Mouse (Mus musculus): ENCODE data around the gene Inpp5a. TPM values are rescaled to one million over a fixed set of nuclear protein-coding genes. Genes with fewer than 3 reads are reported as not detected.

Gene Inpp5a
- polyA plus RNA-seq, 1 experiment from 2014 or later, result 46.2 TPM

GRCm38 (mm10) chr7:139466484-139467176, 77.7 kb downstream of the Inpp5a start:
- Histone ChIP-seq H3K4me1 (ENCODE audit: control insufficient read depth, insufficient read depth, low read length) (peaks cover 28% of the 10 kb centered on the region), H3K27me3 (ENCODE audit: control insufficient read depth, insufficient read depth, low read length) (no peaks in the 10 kb centered on the region), H3K4me3 (ENCODE audit: low read depth, low read length) (no peak overlapping the region), H3K27ac (ENCODE audit: low read length) (peak overlapping the region; percentile 83), H3K36me3 (ENCODE audit: control insufficient read depth, insufficient read depth, low read length) (no peaks in the 10 kb centered on the region), H3K4me2 (replicated peaks; ENCODE audit: low read depth, low read length) (no peak overlapping the region), H3K9ac (replicated peaks; ENCODE audit: low read depth, low read length) (no peak overlapping the region), H3K9me3 (ENCODE audit: control insufficient read depth, low read depth, low read length) (no peaks in the 10 kb centered on the region)
- WGBS, result 28% methylated on average over 7 of the region's 7 CpGs
- no peak for ATAC-seq (ENCODE audit: insufficient number of reproducible peaks, insufficient read depth, low FRiP score, low read depth)

GRCm38 (mm10) chr7:139467177-139467895, 78.4 kb downstream of the Inpp5a start:
- H3K4me3 ChIP-seq (ENCODE audit: low read depth, low read length), result no peak overlapping the region
- no peak overlapping the region for H3K4me2 ChIP-seq (replicated peaks; ENCODE audit: low read depth, low read length)
- 52% methylated on average over 10 of the region's 10 CpGs for WGBS
- H3K4me1 ChIP-seq (ENCODE audit: control insufficient read depth, insufficient read depth, low read length), result peaks cover 32% of the 10 kb centered on the region
- no peaks in the 10 kb centered on the region for H3K9me3 ChIP-seq (ENCODE audit: control insufficient read depth, low read depth, low read length)
- peak overlapping the region; percentile 83 for H3K27ac ChIP-seq (ENCODE audit: low read length)
- no peaks in the 10 kb centered on the region for H3K27me3 ChIP-seq (ENCODE audit: control insufficient read depth, insufficient read depth, low read length)
- no peak overlapping the region; the same call in 1 of the 2 replicates for H3K9ac ChIP-seq (replicated peaks; ENCODE audit: low read depth, low read length)
- no peaks in the 10 kb centered on the region for H3K36me3 ChIP-seq (ENCODE audit: control insufficient read depth, insufficient read depth, low read length)
- no peak for ATAC-seq (ENCODE audit: insufficient number of reproducible peaks, insufficient read depth, low FRiP score, low read depth)

- Histone ChIP-seq H3K27ac (ENCODE audit: low read length) (peak overlapping the region; percentile 83), H3K36me3 (ENCODE audit: control insufficient read depth, insufficient read depth, low read length) (no peaks in the 10 kb centered on the region)
- ATAC-seq (ENCODE audit: insufficient number of reproducible peaks, insufficient read depth, low FRiP score, low read depth), result peak; percentile 50
Observed at GRCm38 (mm10) chr7:139467896-139468279, 79.0 kb downstream of the Inpp5a start.

GRCm38 (mm10) chr7:139468440-139468839, 79.5 kb downstream of the Inpp5a start:
- Histone ChIP-seq H3K27ac (ENCODE audit: low read length) (peak overlapping the region; percentile 83; the same call in 1 of the 2 replicates), H3K4me2 (replicated peaks; ENCODE audit: low read depth, low read length) (no peak overlapping the region), H3K9ac (replicated peaks; ENCODE audit: low read depth, low read length) (no peak overlapping the region), H3K4me1 (ENCODE audit: control insufficient read depth, insufficient read depth, low read length) (peaks cover 41% of the 10 kb centered on the region), H3K36me3 (ENCODE audit: control insufficient read depth, insufficient read depth, low read length) (no peaks in the 10 kb centered on the region), H3K27me3 (ENCODE audit: control insufficient read depth, insufficient read depth, low read length) (no peaks in the 10 kb centered on the region), H3K9me3 (ENCODE audit: control insufficient read depth, low read depth, low read length) (no peaks in the 10 kb centered on the region), H3K4me3 (ENCODE audit: low read depth, low read length) (no peak overlapping the region)
- 45% methylated on average over 2 of the region's 2 CpGs for WGBS
- no peak for ATAC-seq (ENCODE audit: insufficient number of reproducible peaks, insufficient read depth, low FRiP score, low read depth)

More at GRCm38 (mm10) chr7:139467896-139468279, 79.0 kb downstream of the Inpp5a start:
- peaks cover 37% of the 10 kb centered on the region for H3K4me1 ChIP-seq (ENCODE audit: control insufficient read depth, insufficient read depth, low read length)
- H3K4me3 ChIP-seq (ENCODE audit: low read depth, low read length), result no peak overlapping the region
- H3K4me2 ChIP-seq (replicated peaks; ENCODE audit: low read depth, low read length), result no peak overlapping the region
- H3K27me3 ChIP-seq (ENCODE audit: control insufficient read depth, insufficient read depth, low read length), result no peaks in the 10 kb centered on the region
- H3K9me3 ChIP-seq (ENCODE audit: control insufficient read depth, low read depth, low read length), result no peaks in the 10 kb centered on the region
- no peak overlapping the region; the same call in 1 of the 2 replicates for H3K9ac ChIP-seq (replicated peaks; ENCODE audit: low read depth, low read length)
- 55% methylated on average over 4 of the region's 4 CpGs for WGBS

GRCm38 (mm10) chr7:139469457-139469856, 80.5 kb downstream of the Inpp5a start:
- ATAC-seq (ENCODE audit: insufficient number of reproducible peaks, insufficient read depth, low FRiP score, low read depth), result no peak
- Histone ChIP-seq H3K27me3 (ENCODE audit: control insufficient read depth, insufficient read depth, low read length) (no peaks in the 10 kb centered on the region), H3K9ac (replicated peaks; ENCODE audit: low read depth, low read length) (no peak overlapping the region), H3K27ac (ENCODE audit: low read length) (no peak overlapping the region), H3K4me1 (ENCODE audit: control insufficient read depth, insufficient read depth, low read length) (peaks cover 41% of the 10 kb centered on the region), H3K36me3 (ENCODE audit: control insufficient read depth, insufficient read depth, low read length) (no peaks in the 10 kb centered on the region), H3K4me3 (ENCODE audit: low read depth, low read length) (no peak overlapping the region), H3K4me2 (replicated peaks; ENCODE audit: low read depth, low read length) (no peak overlapping the region), H3K9me3 (ENCODE audit: control insufficient read depth, low read depth, low read length) (no peaks in the 10 kb centered on the region)
- 89% methylated on average over 4 of the region's 4 CpGs for WGBS

GRCm38 (mm10) chr7:139470481-139470880, 81.6 kb downstream of the Inpp5a start:
- Histone ChIP-seq H3K9me3 (ENCODE audit: control insufficient read depth, low read depth, low read length) (no peaks in the 10 kb centered on the region), H3K4me1 (ENCODE audit: control insufficient read depth, insufficient read depth, low read length) (peaks cover 41% of the 10 kb centered on the region), H3K27ac (ENCODE audit: low read length) (no peak overlapping the region), H3K27me3 (ENCODE audit: control insufficient read depth, insufficient read depth, low read length) (no peaks in the 10 kb centered on the region), H3K4me3 (ENCODE audit: low read depth, low read length) (no peak overlapping the region), H3K36me3 (ENCODE audit: control insufficient read depth, insufficient read depth, low read length) (no peaks in the 10 kb centered on the region), H3K4me2 (replicated peaks; ENCODE audit: low read depth, low read length) (no peak overlapping the region), H3K9ac (replicated peaks; ENCODE audit: low read depth, low read length) (no peak overlapping the region)
- WGBS, result 86% methylated on average over 2 of the region's 2 CpGs
- no peak for ATAC-seq (ENCODE audit: insufficient number of reproducible peaks, insufficient read depth, low FRiP score, low read depth)

- WGBS, result 87% methylated on average over 1 of the region's 1 CpGs
- H3K36me3 ChIP-seq (ENCODE audit: control insufficient read depth, insufficient read depth, low read length), result no peaks in the 10 kb centered on the region
- no peaks in the 10 kb centered on the region for H3K27me3 ChIP-seq (ENCODE audit: control insufficient read depth, insufficient read depth, low read length)
- no peak for ATAC-seq (ENCODE audit: insufficient number of reproducible peaks, insufficient read depth, low FRiP score, low read depth)
- H3K27ac ChIP-seq (ENCODE audit: low read length), result no peak overlapping the region
- peaks cover 32% of the 10 kb centered on the region for H3K4me1 ChIP-seq (ENCODE audit: control insufficient read depth, insufficient read depth, low read length)
- H3K4me3 ChIP-seq (ENCODE audit: low read depth, low read length), result no peak overlapping the region
- H3K9me3 ChIP-seq (ENCODE audit: control insufficient read depth, low read depth, low read length), result no peaks in the 10 kb centered on the region
- H3K4me2 ChIP-seq (replicated peaks; ENCODE audit: low read depth, low read length), result no peak overlapping the region
- no peak overlapping the region for H3K9ac ChIP-seq (replicated peaks; ENCODE audit: low read depth, low read length)
Observed at GRCm38 (mm10) chr7:139472052-139472451, 83.1 kb downstream of the Inpp5a start.

- 27% methylated on average over 7 of the region's 7 CpGs for WGBS
- Histone ChIP-seq H3K36me3 (ENCODE audit: control insufficient read depth, insufficient read depth, low read length) (no peaks in the 10 kb centered on the region), H3K4me2 (replicated peaks; ENCODE audit: low read depth, low read length) (no peak overlapping the region), H3K27me3 (ENCODE audit: control insufficient read depth, insufficient read depth, low read length) (no peaks in the 10 kb centered on the region), H3K27ac (ENCODE audit: low read length) (no peak overlapping the region), H3K9me3 (ENCODE audit: control insufficient read depth, low read depth, low read length) (no peaks in the 10 kb centered on the region), H3K4me1 (ENCODE audit: control insufficient read depth, insufficient read depth, low read length) (peaks cover 23% of the 10 kb centered on the region; the same call in 1 of the 2 replicates), H3K9ac (replicated peaks; ENCODE audit: low read depth, low read length) (no peak overlapping the region), H3K4me3 (ENCODE audit: low read depth, low read length) (no peak overlapping the region)
- ATAC-seq (ENCODE audit: insufficient number of reproducible peaks, insufficient read depth, low FRiP score, low read depth), result peak; percentile 57; the same call in 1 of the 2 replicates
Observed at GRCm38 (mm10) chr7:139472865-139473549, 84.1 kb downstream of the Inpp5a start.

Data from stomach, embryonic 14.5 days (tissue).